Mouse (Mus musculus) monocyte, adult 2 months (primary cell): ENCODE results near the gene Zc3hav1.

Source experiments
- DNase-seq, 2 experiments: peaks; one replicate each; pipeline ENCODE4 v3.0.0; 2022; ENCODE audit warnings: low spot score in 2 of 2, low read depth in 1 of 2

The Zc3hav1 gene

DNA sequence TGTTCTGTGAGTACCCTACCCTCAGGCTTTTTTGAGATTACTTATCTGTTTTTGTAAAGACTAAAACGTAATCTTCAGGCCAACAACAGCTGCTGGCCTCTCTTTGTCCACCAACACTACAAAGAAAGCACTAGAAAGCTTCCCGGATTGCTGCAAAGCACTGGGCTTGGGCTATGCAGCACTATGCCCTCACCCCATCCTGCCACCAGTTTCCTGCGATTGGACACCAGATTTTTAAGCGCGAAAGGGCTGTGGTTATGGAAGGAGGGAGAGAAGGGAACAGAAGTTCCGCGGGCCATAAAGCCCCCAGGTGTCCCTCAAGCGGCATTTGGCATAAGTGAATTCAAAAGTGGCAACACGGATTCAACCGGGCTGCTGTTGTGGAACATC lies 56.2 kb downstream of the Zc3hav1 start:
- no peak for DNase-seq

DNA sequence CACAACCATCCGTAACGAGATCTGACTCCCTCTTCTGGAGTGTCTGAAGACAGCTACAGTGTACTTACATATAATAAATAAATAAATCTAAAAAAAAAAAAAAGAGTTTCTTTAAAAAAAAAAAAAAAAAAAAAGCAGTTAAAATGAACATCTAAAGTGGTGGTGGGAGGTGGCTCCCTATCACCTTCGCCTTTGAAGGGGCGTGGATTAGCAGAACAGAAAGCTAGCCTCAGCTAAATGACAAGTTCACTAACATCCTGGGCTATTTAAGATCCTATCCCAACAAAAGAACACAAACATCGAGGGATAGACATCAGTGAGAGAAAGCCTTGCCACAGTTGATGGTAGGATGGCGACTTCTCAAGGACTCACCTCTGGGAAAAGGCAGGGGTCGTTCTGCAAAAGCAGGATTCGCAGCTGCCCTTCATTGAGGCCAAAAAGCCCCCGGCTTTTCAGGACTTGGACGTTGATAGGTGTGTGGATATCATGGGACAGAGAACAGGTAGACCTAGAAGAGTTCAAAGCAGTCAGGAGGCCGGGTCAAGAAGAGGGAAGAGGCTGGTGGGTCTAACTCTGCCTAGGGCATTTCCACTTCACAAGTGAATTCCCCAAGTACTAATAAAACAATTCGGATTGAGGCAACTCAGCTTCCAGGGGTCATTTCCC lies 56.7 kb downstream of the Zc3hav1 start:
- DNase-seq, result no peak

DNA sequence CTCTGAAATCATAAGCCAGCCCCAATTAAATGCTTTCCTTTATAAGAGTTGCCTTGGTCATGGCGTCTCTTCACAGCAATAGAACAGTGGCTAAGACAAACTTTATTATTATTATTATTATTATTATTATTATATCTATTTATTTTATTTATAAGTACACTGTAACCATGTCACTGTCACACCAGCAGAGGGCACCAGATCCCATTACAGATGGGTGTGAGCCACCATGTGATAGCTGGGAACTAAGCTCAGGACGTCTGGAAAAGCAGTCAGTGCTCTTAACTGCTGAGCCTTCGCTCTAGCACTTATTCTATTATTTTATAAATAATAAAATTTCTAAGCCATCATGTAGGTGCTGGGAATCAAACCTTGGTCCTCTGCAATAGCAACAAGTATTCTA lies 60.7 kb downstream of the Zc3hav1 start:
- DNase-seq, result no peak

DNA sequence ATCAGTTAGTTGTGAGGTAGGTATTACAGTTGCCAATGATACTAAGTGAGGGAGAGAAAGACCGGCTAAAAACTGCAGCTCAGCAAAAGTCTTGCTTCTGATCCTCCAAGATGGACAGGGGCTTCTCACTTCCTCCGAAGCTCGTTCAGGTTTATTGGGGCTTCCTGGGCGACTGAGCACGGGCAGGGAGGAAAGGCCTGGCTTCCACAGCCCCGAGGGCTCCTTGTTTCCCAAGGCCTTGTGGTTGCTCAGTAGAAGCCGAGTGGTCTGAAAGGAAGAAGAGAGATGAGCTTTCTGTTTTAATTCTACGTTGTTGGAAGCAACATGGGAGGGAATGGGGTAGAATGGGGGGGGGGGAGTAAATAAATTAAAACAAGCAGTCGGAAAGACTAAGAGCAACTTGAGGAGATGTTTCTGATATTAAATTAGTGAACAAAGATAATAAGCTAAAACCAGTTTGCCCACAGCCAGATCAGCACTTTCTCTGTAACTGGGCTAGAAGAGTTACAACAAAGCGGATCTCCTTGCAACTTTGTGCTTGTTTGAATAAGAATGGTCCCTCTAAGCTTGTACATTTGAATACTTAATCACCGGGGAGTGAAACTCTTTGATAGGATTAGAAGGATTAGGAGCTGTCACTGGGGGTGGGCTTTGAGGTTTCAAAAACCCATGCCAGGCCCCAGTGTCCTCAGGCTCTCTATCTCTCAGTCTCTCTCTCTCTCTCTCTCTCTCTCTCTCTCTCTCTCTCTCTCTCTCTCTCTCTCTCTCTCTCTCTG lies 61.3 kb downstream of the Zc3hav1 start:
- no peak for DNase-seq

DNA sequence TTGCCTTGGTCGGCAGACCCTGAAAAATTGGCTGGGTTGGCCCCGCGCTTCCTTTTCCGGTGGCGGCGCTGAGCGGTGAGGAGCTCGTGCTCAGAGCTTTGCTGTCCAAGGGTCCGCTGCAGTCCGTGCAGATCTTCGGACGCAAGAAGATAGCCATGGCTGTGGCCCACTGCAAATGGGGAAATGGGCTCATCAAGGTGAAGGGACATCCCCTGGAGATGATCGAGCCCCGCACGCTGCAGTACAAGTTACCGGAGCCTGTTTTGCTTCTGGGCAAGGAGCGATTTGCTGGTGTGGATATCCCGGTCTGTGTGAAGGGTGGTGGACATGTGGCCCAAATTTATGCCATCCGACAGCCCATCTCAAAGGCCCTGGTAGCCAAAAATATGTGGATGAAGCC lies 70.0 kb downstream of the Zc3hav1 start:
- DNase-seq, result no peak

DNA sequence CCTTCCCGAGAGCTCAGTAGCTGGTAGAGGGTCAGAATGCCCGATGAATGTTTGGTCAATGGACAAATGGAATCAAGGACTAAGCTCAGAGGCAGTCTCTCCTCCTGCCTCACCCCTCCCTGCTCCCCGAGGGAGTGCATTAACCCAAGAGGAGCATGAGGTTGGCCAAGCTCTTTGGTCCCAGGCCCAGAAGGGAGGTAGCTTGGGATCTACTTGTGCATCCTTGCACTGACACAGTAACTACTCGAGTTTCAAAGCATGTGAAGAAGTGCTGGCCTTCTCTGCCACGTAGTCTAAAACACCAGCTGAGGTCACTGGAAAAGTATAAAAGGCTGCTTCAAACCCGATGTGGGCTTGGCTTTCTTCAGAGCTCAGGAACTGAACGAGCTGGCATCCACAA lies 89.9 kb downstream of the Zc3hav1 start:
- no peak for DNase-seq

DNA sequence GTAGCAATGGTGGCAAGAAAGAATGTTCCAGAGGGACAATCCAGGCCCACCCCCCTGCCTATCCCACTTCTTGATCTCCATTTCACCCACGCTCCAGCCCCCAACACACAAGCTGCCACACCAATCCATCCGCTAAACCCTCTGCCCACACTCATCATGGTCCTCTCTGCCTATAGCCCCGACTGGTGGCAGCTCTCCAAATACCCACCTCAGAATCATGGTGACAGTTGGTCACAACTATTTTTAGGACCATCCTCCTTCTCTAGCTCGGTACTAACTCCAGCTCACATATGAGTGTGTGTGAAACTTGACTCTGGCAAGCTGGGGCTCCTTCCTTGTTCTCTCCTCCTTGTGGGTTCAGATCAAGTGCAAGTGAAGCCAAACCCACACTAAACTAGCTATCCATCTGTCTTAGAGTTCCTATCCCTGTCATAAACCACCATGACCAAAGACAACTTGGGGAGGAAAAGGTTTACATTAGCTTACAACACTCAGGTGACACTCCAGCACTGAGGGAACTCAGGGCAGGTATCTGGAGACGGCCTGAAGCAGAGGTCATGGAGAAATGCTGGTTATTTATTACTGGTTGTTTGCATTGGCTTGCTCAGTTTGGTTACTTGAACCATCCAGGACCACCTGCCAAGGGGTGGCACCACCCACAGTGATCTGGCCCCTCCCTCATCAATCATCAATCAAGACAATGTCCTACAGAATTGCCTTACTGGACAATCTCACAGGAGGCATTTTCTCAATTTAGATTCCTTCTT lies 90.8 kb downstream of the Zc3hav1 start:
- DNase-seq, result no peak

DNA sequence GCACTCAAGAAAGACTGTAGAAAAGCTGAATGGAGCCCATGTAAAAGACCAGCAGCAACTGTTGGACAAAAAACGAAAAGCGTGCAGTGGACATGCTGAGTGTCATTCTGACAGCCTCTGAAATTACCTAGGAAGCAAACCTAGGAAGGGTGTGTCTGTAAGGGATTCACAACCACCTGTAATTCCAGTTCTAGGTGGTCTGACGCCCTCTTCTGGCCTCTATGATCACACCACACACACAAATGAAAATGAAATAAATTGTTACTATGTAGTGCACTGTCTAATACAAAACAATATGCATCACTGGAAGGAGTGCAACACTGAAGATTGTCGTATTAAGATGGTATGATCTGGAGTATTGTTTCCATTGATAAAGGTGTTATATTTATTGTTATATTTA lies 92.5 kb downstream of the Zc3hav1 start:
- DNase-seq, result no peak

DNA sequence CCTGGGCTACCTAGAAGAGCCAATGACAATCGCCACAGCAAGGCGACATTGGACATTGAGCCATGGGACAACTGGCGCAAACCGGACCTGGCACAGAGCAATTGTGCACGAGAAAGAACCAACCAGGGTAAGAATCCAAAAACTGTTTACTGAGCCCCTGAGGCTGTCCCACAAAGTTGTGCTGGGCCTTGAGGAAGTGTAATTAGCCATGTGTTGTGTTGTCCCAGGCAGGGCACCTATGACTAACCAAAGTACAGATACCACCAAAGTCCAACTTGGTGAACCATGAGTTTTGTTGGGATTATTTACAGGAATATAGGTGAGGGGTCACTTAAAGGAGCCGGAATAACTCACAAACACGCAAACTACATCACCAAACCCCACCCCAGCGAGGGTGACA lies 96.9 kb downstream of the Zc3hav1 start:
- DNase-seq, result no peak

DNA sequence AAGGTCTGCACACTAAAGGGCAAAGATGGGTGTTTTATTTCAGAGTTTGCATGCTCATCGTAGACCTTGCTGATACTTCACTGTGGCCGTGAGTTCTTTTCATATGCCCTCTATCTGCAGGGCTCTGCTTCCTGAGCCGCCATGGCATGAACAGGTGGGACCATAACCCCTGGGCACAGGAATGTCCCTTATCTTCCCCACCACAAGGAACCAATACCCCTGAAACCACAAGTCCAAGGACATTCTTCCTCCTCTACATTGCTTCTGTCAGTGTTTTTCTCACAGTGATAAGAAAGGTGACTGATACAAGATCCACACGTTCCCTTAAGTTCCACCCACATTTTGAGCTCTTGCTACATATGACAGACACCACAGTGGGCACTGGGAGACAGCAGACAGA lies 97.6 kb downstream of the Zc3hav1 start:
- DNase-seq, result no peak

DNA sequence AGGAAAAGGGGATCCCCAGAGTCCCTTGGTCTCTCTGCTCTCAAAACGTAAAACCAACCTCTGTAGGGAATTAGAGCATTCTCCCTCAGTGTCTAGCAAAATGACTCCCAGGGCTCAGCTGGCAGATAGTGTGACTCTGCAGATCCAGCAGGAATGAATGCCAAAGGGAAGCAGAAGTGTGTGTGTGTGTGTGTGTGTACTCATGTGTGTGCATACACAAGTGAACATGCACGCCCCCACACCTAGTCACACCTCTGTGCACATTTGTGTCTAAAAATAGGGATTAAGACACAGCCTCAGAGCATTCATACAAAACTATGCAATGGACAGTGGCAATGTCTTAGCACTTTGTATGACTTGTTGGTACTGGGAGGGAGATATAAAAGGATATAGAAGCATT lies 98.6 kb downstream of the Zc3hav1 start:
- no peak for DNase-seq
